Mouse (Mus musculus) heart, postnatal 14 days (tissue): ENCODE results near the gene Hnrnpl. TPM values are rescaled to one million over a fixed set of nuclear protein-coding genes. Genes with fewer than 3 reads are reported as not detected.
A peak's percentile ranks its signal among the peaks of the same experiment; 100 is the strongest.

Source experiments
- DNase-seq, 2 experiments: peaks; one replicate each; pipeline ENCODE4 v3.0.0; 2021 to 2022
- intact Hi-C: fragments of 180-260 bp; cut with DNase I; formaldehyde crosslinking; loops from one replicate; pipeline ENCODE4 v1.15.1; 2025
- total RNA-seq, 2 experiments: library from RNA; stranded (reverse); gene quantifications; 2 replicates each; pipeline ENCODE4 v1.2.3; 2021

The Hnrnpl gene
- total RNA-seq, 2 experiments from 2014 or later, result 314 to 317 TPM

DNA sequence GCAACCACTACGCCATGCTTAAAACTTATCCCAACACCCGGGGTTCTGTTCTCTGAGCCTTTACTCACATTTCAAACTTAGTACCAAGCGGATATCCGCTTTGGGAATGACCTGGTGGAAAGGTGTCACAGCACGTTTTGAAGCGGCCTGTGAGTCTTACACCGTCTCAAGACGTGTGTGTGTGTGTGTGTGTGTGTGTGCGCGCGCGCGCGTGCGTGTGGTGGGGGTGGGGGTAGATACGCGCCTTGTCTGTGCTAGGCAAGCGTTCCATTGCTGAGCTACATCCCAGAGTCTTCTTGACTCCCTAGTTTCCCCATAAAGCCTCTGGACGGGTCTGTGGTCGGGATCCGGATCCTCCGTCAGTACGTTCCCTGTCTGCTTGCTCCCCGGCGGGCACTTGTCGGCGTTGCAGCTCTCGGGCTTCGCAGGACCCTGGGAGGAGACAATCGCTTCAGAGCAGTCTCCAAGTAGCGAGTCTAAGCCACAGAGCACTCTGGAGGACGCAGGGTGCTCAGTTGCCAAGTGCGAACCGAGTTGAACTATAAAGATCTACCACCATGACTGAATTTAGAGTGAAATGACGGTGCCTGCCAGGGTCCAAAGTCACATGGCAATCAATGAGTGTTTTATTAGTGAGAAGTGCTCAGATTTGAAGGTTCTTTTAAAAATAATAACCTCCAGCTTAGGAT is 1.2 kb downstream of the Hnrnpl start:
- peak; percentile 62 to 65 for DNase-seq
- intact Hi-C loops, result loop anchor here (2.0 kb wide), 1 partner anchor 17 kb away; no protein-coding TSS in a partner anchor

DNA sequence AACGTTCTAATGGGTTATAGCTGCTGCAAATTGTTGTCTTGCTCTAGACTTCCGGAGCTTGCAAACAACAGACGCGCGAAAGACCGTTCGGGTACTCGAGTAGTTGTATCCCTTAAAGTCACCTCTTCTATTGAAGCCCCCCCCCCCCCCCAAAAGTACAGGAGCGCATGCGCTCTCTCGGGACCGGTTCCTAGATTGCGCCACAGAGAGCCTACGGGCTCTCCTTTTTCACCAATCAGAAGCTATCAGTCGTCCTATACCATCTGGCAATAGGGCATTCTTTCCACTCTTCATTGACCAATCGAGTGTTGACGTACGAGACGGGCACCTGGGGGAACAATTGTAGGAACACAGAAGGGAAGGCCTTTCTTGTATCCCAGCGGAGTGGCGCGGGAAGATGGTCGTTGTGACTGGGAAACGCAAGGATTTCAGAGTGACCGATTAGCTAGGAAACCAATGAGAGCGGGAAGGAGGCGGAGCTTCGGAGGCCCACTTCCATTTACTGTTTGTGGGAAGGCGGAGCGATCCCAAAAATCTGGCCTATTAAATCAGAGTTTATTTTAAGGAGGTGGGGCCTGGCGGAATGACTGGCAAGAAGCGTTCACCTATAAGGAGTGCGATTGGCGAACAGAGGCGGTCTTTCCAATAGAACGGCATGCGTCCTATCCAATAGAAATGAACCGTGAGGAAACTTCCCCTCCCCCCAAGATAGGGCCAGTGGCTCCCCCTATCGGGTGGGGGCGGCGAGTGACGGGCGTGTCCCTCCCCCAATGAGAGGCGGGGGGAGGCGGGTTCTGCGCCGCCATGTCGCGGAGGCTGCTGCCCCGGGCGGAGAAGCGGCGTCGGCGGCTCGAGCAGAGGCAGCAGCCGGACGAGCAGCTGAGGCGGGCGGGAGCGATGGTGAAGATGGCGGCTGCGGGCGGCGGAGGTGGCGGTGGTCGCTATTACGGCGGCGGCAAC is 2.0 kb downstream of the Hnrnpl start:
- intact Hi-C loops, result loop anchor here (2.0 kb wide), 1 partner anchor 16 kb away; no protein-coding TSS in a partner anchor
- peak; percentile 99 for DNase-seq

DNA sequence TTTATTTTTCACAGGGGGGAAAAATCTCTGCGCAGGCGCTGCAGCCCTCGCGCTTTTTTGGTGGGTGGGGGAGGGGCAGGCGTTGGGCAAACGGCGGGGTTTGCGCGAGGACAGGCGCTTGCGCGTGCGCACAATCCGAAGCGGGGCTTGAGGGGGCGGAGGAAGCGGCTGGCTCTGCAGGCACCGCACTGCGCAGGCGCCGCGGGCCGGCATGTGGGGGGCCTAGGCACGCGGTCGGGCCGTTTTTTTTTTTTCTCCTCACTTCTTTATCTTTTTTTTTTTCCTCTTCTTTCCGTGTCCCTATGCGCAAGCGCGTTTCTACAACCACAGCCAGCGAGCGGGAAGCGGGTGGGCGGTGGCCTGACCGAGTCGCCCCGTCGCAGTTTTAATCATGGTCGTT is 2.9 kb downstream of the Hnrnpl start:
- intact Hi-C loops, result loop anchor here (2.0 kb wide), 1 partner anchor 16 kb away; no protein-coding TSS in a partner anchor

DNA sequence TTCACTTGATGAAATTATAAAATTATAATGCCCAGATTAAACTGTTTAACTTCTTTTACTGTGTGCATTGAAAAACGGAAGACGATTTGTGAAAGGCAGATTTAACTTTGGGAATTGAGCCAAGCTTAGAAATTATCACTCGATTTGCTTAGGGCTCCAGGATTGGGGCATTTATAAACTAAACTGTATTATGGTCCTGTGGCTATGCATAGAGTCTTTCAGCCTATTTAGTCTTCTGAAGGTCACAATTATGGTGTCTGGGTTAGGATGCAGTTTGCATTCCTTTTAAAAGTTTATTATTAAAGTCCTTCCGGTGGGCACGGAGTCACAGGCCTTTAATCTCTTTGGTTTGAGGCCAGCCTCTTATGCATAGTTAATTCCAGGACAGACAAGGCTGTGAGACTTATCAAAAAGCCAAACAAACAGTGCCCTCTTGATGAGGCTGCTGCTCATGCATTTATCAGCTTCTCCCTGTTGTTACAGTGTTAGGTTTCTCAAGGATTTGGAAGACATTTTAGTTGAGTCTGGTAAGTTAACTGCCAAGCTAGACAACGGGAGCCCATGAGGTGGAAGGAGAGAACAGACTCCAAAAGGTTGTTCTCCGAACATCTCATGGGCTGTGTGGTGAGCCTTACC is 3.4 kb downstream of the Hnrnpl start:
- intact Hi-C loops, result loop anchor here (2.0 kb wide), 2 partner anchors 15 kb away; no protein-coding TSS in a partner anchor
- DNase-seq, result no peak

More for the DNA sequence above, 2.9 kb downstream of the Hnrnpl start:
- peak; percentile 97 to 98 for DNase-seq

DNA sequence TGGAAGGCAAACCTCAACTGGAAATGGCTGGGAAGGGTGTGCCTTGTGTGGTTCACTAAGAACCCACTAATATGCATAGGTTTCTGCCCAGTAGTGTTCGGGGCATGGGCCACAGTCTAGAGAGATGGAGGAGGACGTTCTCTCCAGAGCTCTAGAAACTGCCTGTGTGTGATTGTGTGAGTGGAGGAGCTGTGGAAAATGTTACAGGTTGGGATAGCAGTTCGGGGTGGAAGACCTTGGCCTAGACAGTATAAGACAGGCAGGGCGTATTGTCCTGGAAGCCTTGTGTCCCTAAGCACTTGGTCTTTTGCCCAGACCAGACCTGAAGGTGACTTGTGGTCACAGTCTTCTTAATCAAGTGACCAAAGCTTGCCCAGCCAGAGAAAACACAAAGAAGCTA is 4.1 kb downstream of the Hnrnpl start:
- DNase-seq, result peak in 1 of 2 experiments; percentile 38
- intact Hi-C loops, result loop anchor here (2.0 kb wide), 1 partner anchor 16 kb away; no protein-coding TSS in a partner anchor

DNA sequence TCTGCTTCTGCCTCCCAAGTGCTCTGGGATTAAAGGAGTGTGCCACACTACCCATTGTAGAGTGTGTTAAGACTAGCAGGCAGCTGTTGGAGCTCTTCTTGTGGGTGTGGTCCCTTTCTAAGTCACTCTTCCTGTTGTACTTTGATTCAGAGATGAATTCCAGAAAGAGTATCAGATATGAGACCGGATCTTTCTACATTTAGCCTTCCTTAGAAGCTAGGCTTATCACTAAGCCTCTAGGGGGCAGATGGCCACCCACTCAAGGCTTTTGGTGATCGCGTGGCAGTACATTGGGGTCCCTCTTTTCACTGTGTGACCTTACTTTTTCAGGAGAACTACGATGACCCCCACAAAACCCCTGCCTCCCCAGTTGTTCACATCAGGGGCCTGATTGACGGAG is 4.6 kb downstream of the Hnrnpl start:
- intact Hi-C loops, result loop anchor here (2.0 kb wide), 1 partner anchor 16 kb away; no protein-coding TSS in a partner anchor
- peak in 1 of 2 experiments; percentile 11 for DNase-seq

DNA sequence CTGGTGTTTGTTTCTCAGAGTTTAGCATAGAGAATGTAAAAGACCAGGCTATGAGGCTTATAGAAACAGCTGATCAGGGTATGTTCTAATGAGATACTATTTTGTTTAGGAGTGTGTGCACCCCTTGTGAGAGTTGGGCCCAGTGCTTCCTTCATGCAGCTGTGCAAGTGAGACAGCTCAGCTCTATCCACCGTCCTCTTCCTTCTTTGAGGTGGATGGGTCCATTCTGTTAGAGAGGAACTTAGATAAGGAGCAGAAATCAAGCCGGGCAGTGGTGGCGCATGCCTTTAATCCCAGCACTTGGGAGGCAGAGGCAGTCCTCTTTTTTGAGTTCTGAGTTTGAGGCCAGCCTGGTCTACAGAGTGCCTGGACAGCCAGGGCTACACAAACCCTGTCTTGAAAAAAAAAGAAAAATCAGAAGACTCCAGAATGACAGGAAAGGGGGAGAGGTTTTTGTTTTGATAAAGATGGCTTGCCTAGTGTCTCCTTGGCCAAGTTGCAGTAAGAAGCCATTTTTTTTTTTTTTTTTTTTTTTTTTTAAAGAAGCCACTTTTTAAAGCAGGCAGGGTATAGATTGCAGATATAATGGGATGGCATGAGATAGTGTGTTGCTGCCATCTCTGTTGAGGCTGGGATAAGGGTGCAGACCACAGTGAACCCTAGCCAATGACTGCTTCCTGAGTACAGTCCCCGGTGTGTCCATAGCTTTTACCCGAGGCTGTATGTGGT is 6.1 kb downstream of the Hnrnpl start:
- intact Hi-C loops, result no loop called here
- no peak for DNase-seq

DNA sequence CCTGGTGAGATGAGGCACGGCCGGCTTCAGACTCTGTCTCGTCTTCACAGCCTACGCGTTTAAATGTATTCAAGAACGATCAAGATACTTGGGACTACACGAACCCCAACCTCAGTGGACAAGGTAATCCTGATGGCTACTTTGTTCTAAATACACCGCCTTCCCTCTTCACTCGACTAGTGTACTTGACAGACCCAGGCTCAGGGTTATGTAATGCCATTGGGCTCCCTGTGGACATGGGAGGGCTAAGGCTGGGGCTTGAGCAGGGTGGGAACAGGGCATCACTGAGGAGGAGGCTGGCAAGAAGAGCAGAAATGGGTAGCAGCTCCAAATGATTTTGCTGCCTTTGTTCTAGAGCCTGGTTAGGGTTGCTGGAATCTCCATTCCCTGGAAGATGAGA is 6.9 kb downstream of the Hnrnpl start:
- intact Hi-C loops, result no loop called here
- DNase-seq, result peak in 1 of 2 experiments; percentile 2

DNA sequence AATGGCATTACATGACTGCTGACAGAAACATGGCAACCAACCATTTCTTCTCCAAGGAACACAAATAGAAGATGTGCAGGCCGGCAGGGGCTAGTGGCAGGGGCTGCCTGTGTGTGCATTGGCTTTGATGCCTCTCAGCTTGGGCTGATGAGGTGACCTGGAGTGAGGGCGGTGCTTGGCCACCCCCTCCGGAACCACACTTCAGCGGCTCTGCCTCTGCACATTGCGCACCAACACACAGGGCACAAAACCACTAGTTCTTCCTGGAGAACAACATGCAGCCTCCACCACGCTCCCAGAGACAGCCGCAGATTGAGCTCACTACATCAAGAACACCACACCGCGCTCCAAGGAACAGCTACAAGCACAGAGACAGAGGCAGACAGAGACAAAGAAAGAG is 7.9 kb downstream of the Hnrnpl start:
- DNase-seq, result peak in 1 of 2 experiments; percentile 43
- intact Hi-C loops, result no loop called here

DNA sequence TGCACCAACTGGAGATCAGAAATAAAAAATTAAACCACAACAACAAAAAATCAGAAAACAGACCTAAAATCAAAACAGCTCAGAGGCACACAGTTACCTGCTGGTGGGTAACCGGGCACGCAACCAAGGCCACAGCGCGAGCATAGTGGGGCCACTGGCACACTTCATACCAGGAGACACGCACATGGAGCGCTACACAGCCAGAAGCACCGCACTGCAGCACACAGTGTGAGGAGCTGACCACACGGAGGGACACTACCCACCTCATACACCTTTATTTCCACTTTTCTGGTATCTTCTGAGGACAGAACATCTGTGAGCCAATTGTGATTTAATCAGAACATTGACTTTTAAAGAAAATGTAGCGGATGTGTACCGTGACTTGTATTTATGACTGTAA is 8.6 kb downstream of the Hnrnpl start:
- intact Hi-C loops, result no loop called here

DNA sequence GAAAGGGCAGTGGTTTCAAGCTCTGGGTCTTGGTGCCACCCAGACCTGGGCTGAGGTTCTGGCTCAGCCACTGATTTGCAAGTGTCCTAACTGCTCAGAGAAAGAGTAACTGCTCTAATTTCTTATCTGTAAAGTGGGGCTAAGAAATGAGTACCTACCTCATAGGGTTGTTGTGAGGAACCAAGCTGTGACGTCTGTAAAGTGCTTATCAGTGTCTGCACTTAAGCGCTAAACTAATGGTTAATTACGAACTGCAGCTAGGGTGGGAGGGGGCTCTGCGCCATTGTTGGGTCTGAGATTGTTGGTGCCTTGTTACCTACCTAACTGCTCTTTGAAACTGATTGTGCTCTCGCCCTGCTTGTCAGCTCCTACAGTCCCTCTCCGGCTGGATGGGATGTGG is 9.2 kb downstream of the Hnrnpl start:
- intact Hi-C loops, result no loop called here

More for the DNA sequence above, 8.6 kb downstream of the Hnrnpl start:
- no peak for DNase-seq

DNA sequence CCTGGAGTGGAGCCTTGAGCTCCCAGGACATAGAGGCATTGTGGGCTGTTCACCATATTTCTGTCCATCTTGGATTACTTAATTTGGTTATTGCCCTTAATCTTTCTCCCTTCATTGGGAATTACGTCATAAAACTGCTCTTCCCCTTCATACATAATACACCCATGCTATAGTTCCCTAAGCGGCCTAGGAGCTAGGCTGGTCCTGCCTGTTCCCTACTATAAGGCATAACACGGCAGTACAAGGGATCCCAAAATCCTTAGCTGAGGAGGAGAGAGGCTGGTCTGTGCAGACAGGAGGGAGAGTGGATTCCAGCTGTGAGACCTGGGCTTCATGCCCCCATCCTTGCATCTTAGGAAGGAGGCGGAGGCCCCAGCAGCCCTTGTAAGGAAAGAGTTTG is 9.6 kb downstream of the Hnrnpl start:
- DNase-seq, result no peak
- intact Hi-C loops, result no loop called here

More for the DNA sequence above, 9.2 kb downstream of the Hnrnpl start:
- DNase-seq, result peak in 1 of 2 experiments; percentile 12

DNA sequence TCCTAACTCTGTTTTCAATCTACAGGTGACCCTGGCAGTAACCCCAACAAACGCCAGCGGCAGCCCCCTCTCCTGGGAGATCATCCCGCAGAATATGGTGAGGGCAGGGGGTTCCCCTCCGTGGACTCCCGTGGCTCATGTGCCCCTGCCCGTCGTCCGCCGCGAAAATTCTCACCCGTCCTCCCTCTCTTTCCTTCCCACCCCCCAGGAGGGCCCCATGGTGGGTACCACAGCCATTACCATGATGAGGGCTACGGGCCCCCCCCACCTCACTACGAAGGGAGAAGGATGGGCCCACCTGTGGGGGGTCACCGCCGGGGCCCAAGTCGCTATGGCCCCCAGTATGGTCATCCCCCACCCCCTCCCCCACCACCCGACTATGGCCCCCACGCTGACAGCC is 10.1 kb downstream of the Hnrnpl start:
- intact Hi-C loops, result no loop called here

DNA sequence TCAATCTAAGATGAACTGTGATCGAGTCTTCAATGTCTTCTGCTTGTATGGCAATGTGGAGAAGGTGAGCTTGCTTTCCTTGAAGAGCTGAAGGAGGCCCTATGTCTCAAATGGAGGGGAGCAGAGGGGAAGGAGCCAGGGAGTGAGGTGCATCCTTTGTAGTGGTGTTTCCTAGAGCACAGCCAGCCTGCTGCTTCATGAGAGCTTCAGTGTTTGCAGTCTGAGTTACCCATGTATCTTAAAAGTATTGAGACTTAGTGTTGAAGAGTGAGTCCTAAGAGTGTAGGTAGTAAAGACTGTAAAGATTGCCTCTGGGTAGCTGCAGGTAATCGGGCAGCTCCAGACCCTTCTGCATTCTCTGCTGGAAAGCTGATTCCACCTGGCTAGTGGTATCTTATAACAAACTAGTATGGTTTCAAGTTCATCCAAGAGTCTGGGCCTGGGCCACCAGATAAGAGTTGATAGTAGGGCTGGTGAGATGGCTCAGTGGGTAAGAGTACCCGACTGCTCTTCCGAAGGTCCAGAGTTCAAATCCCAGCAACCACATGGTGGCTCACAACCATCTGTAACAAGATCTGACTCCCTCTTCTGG is 10.6 kb downstream of the Hnrnpl start:
- intact Hi-C loops, result no loop called here
- no peak for DNase-seq

More for the DNA sequence above, 10.1 kb downstream of the Hnrnpl start:
- no peak for DNase-seq

DNA sequence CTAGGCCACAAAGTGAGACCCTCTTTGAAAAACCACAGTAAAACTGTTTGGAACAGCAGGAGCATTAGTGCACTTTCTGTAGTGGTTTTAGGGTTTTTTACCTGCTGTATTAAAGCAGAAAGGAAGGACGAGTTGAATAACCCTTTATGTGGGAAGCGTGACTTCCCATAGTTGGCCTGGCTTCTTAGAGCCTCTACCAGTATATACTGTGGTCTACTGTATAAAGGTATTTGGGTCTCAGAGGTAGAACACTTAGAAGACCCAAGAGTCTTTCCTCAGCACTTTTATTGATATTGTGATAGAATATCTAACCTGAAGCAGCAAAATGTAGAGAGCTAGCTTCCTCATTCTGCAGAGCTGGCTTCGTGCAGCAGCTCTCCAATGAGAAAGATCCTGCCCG is 11.2 kb downstream of the Hnrnpl start:
- intact Hi-C loops, result no loop called here
- DNase-seq, result no peak

DNA sequence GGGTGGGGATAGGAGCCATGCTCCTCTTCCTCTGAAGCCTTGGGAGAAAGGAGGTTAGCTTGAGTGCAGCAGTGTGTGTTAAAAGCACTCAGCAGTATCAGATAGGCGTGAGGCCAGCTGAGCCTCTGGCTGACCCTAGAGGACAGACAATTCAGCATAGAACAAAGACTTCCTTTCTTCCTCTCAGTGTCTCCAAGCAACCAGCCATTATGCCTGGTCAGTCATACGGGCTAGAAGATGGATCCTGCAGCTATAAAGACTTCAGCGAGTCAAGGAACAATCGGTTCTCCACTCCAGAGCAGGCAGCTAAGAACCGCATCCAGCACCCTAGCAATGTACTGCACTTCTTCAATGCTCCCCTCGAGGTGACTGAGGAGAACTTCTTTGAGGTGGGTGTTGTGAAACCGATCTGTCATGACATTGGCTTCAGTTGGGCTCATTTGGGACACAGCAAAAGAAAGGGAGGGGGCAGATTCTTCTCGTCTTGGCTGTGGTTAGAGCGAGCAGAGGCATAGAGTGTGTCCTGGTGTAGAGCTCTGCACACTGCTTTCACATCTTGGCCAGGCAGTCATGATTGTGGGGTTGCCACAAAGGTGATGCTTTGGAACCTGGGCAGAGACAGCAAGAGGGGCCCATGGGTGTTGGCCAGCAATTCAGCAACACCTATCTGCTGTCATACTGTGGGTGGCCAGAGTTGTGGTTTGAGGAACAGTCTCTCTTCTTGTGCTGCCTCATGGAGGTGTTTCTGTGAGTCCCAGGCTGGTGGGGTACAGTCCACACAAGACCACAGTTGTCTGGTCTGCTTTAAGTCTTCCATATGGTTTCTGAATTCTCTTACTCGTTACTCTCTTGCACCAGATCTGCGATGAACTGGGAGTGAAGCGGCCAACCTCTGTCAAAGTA is 12.3 kb downstream of the Hnrnpl start:
- intact Hi-C loops, result no loop called here
- DNase-seq, result peak; percentile 59 to 71

DNA sequence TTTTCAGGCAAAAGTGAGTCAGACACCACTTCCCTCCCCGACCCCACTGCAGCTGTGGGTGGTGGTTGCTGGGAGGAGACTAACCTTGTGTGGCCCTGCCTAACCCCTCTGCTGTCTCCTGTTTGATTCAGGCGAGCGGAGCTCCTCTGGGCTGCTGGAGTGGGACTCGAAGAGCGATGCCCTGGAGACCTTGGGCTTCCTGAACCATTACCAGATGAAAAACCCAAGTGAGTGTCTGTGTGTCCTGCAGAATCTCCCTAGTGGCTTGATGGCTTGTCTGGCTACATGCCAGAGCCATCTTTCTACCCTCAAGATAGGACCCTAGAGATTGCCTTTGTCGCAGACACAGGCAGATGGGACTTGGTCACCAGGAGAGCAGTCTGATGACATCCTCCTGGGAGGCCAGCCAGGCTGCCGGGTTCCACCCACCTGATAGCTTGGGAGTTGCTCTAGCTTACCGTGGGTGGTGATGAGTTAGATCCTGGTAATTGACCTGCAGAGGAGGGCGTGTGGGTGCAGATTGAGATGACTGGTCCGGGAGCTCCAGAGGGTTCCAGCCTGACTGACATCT is 13.0 kb downstream of the Hnrnpl start:
- intact Hi-C loops, result no loop called here
- peak; percentile 72 to 78 for DNase-seq

DNA sequence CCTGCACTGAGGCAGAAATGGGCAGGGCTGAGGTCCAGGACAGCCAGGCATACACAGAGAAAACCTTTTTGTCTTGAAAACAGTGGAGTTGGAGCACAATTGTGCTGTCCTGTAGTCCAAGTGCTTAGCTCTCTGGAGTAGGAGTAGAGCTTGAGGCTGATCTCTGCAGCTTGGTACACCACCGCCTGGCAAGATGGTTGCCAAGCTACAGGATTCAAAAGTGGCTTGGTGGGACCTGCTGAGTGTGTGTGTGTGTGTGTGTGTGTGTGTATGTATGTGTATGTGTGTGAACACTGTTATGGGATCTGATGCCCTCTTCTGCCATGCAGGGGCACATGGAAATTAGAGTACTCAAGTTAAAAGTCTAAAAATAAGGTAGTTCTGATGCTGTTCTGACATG is 14.2 kb downstream of the Hnrnpl start:
- DNase-seq, result no peak
- intact Hi-C loops, result no loop called here
